Mouse (Mus musculus) testis, adult 2 months (tissue): ENCODE data around the gene 1700020L24Rik.

Source experiments
- CTCF ChIP-seq: fragments of 200-500 bp; IDR thresholded peaks from 2 replicates; pipeline ENCODE4 v1.5.1; 2012; ENCODE audit warnings: low read depth, mild to moderate bottlenecking, inconsistent platforms, low read length, moderate library complexity; ENCODE audit not compliant: control insufficient read depth, insufficient read depth, insufficient replicate concordance
- POLR2A ChIP-seq: fragments of 200-500 bp; IDR thresholded peaks from 2 replicates; pipeline ENCODE4 v1.6.1; 2012; ENCODE audit warnings: low read depth, mild to moderate bottlenecking, inconsistent platforms, low read length, moderate library complexity; ENCODE audit not compliant: control insufficient read depth

DNA sequence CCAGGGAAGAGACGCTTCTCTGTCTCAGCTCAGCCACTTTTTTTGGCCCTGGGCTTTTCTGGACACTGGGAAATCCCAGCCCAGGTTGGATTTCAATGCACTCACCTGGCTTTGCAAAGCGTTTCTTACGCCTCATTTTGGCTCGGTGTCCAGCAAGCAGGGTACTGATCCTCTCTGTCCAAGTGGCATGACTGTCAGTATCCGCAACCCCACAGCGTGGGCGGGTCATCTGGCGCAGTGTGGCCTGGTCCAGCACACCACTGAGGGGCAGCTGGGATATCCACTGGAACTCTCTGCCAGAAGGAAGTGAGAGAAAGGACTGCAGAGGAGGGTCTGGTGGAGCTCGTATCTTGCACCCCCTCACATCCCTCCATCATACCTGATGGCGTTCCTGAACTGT is 13.8 kb downstream of the 1700020L24Rik start:
- TF ChIP-seq CTCF (no peak), POLR2A (no peak)
